Mouse (Mus musculus) heart, embryonic 15.5 days (tissue): Measurements from ENCODE around the gene Zranb3. TPM values are rescaled to one million over a fixed set of nuclear protein-coding genes. Genes with fewer than 3 reads are reported as not detected.

Experiments used
- ATAC-seq: fragments of 200-750 bp; cut with Nextera tagmentation; replicated peaks from 2 replicates; pipeline ENCODE4 v1.8.0; 2017; ENCODE audit warnings: low read depth, moderate TSS enrichment; ENCODE audit not compliant: insufficient number of reproducible peaks, insufficient read depth, low FRiP score
- H3K27ac ChIP-seq: fragments of 300-500 bp; sonication (generic); 2 replicates; pipeline ENCODE4 v1.5.1; 2015; ENCODE audit warnings: mild to moderate bottlenecking, inconsistent platforms
- H3K27me3 ChIP-seq: fragments of 300-500 bp; sonication (generic); 2 replicates; pipeline ENCODE4 v1.6.1; 2015; ENCODE audit warnings: inconsistent platforms
- H3K36me3 ChIP-seq: fragments of 300-500 bp; sonication (generic); 2 replicates; pipeline ENCODE4 v1.6.1; 2015; ENCODE audit warnings: mild to moderate bottlenecking, inconsistent platforms
- H3K4me1 ChIP-seq: fragments of 300-500 bp; sonication (generic); replicated peaks from 2 replicates; pipeline ENCODE4 v1.6.1; 2015; ENCODE audit warnings: inconsistent platforms
- H3K4me2 ChIP-seq: fragments of 300-500 bp; sonication (generic); 2 replicates; pipeline ENCODE4 v1.6.1; 2015; ENCODE audit warnings: inconsistent platforms, mild to moderate bottlenecking, moderate library complexity
- H3K4me3 ChIP-seq: fragments of 300-500 bp; sonication (generic); 2 replicates; pipeline ENCODE4 v1.5.1; 2015; ENCODE audit warnings: mild to moderate bottlenecking, inconsistent platforms
- H3K9ac ChIP-seq: fragments of 300-500 bp; sonication (generic); 2 replicates; pipeline ENCODE4 v1.6.1; 2015; ENCODE audit warnings: mild to moderate bottlenecking, inconsistent platforms
- H3K9me3 ChIP-seq: fragments of 300-500 bp; sonication (generic); replicated peaks from 2 replicates; pipeline ENCODE4 v1.6.1; 2016; ENCODE audit warnings: inconsistent platforms
- WGBS: fragments of 180-500 bp; shearing (Covaris S2); methylation state at CpG from one replicate; pipeline ENCODE4 v1.1.7; 2015; ENCODE audit warnings: mixed read lengths; 5-methylcytosine and 5-hydroxymethylcytosine counted together
- polyA plus RNA-seq: library from polyadenylated mRNA; unstranded; fragments of >200 nt; fragmentation: Nextera tagmentation; extraction: Ambion mirVana; gene quantifications from 2 replicates; pipeline ENCODE4 v1.2.1, GENCODE M21; 2015

The Zranb3 gene
- polyA plus RNA-seq, 1 experiment from 2014 or later = 5.3 TPM

DNA sequence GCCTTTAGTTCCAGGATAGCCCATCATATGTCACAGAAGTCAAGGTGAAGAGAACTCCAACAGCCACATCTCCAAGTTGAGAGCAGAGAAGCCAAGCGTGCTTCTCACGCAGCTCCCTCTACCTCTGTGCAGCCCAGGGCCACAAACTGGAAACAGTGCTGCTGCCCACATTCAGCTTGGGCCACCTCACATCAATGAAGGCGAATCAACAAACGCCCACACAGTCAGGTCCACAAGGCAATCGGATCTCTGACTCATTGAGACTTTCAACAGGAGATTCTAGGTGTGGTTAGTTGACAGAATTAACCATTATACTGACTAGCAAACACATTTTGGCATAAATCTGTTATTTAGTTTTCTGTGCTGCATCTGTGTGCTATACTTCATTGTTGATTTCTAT, 44.2 kb downstream of the Zranb3 start:
- Histone ChIP-seq H3K36me3 (no peaks in the 10 kb centered on the region; the same call in 1 of the 2 replicates), H3K27ac (no peak overlapping the region), H3K4me1 (no peaks in the 10 kb centered on the region), H3K27me3 (no peaks in the 10 kb centered on the region), H3K9me3 (no peaks in the 10 kb centered on the region), H3K4me3 (no peak overlapping the region), H3K9ac (no peak overlapping the region), H3K4me2 (no peak overlapping the region)
- 84% methylated on average over 5 of the region's 5 CpGs for WGBS
- no peak for ATAC-seq

- Histone ChIP-seq H3K27ac (no peak overlapping the region), H3K9ac (no peak overlapping the region), H3K4me1 (no peaks in the 10 kb centered on the region), H3K4me2 (no peak overlapping the region), H3K36me3 (no peaks in the 10 kb centered on the region; the same call in 1 of the 2 replicates), H3K27me3 (no peaks in the 10 kb centered on the region), H3K4me3 (no peak overlapping the region), H3K9me3 (no peaks in the 10 kb centered on the region)
- WGBS = 86% methylated on average over 4 of the region's 4 CpGs
- no peak for ATAC-seq
Measured at GRCm38 (mm10) chr1:128057269-128057668, 45.6 kb downstream of the Zranb3 start.

- WGBS = 62% methylated on average over 7 of the region's 7 CpGs
- no peaks in the 10 kb centered on the region for H3K36me3 ChIP-seq
- H3K27me3 ChIP-seq = no peaks in the 10 kb centered on the region
- no peak overlapping the region for H3K27ac ChIP-seq
- H3K4me1 ChIP-seq = peaks cover 4% of the 10 kb centered on the region; the same call in 1 of the 2 replicates
- no peak overlapping the region for H3K4me3 ChIP-seq
- H3K9me3 ChIP-seq = no peaks in the 10 kb centered on the region
- H3K9ac ChIP-seq = no peak overlapping the region
- ATAC-seq = no peak
- no peak overlapping the region for H3K4me2 ChIP-seq
Measured at GRCm38 (mm10) chr1:128046920-128047319, 55.9 kb downstream of the Zranb3 start.

DNA sequence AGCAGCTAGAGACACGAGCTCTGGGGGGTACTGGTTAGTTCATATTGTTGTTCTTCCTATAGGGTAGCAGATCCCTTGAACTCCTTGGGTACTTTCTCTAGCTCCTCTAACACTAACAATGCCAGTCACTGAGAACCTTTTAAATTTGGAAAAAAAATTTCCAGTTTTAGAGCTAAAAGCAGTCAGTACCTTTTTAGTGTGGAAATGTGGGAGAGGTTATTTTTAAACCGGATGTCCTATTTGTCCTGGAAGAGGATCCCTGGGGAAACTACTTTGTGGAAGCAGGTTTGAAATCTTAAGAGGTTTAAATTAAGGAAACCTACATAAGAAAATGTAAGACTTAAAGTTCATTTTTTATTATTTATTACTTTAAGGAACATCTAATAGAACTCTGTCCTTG, 56.4 kb downstream of the Zranb3 start:
- Histone ChIP-seq H3K36me3 (no peaks in the 10 kb centered on the region), H3K9me3 (no peaks in the 10 kb centered on the region), H3K4me3 (no peak overlapping the region), H3K9ac (no peak overlapping the region), H3K4me2 (no peak overlapping the region), H3K27me3 (no peaks in the 10 kb centered on the region), H3K4me1 (peaks cover 4% of the 10 kb centered on the region; the same call in 1 of the 2 replicates), H3K27ac (no peak overlapping the region)
- ATAC-seq = no peak
- 74% methylated on average over 2 of the region's 2 CpGs for WGBS

GRCm38 (mm10) chr1:128044181-128044580, 58.7 kb downstream of the Zranb3 start:
- Histone ChIP-seq H3K36me3 (no peaks in the 10 kb centered on the region), H3K4me3 (no peak overlapping the region), H3K9me3 (no peaks in the 10 kb centered on the region), H3K27me3 (no peaks in the 10 kb centered on the region), H3K4me2 (no peak overlapping the region), H3K4me1 (peaks cover 4% of the 10 kb centered on the region; the same call in 1 of the 2 replicates), H3K27ac (no peak overlapping the region), H3K9ac (no peak overlapping the region)
- 83% methylated on average over 4 of the region's 4 CpGs for WGBS
- ATAC-seq = no peak

- H3K36me3 ChIP-seq = no peaks in the 10 kb centered on the region
- no peak for ATAC-seq
- no peaks in the 10 kb centered on the region for H3K9me3 ChIP-seq
- WGBS = 83% methylated on average over 6 of the region's 6 CpGs
- no peak overlapping the region for H3K4me2 ChIP-seq
- no peak overlapping the region for H3K9ac ChIP-seq
- no peaks in the 10 kb centered on the region for H3K27me3 ChIP-seq
- H3K4me3 ChIP-seq = no peak overlapping the region
- no peaks in the 10 kb centered on the region for H3K4me1 ChIP-seq
- H3K27ac ChIP-seq = no peak overlapping the region
Measured at GRCm38 (mm10) chr1:128036296-128036695, 66.6 kb downstream of the Zranb3 start.

GRCm38 (mm10) chr1:128032123-128032522, 70.7 kb downstream of the Zranb3 start:
- H3K36me3 ChIP-seq = no peaks in the 10 kb centered on the region
- ATAC-seq = no peak
- no peak overlapping the region for H3K4me3 ChIP-seq
- H3K9ac ChIP-seq = no peak overlapping the region
- H3K4me1 ChIP-seq = no peaks in the 10 kb centered on the region
- no peaks in the 10 kb centered on the region for H3K9me3 ChIP-seq
- H3K4me2 ChIP-seq = no peak overlapping the region
- no peaks in the 10 kb centered on the region for H3K27me3 ChIP-seq
- no peak overlapping the region for H3K27ac ChIP-seq
- WGBS = 96% methylated on average over 1 of the region's 1 CpGs

DNA sequence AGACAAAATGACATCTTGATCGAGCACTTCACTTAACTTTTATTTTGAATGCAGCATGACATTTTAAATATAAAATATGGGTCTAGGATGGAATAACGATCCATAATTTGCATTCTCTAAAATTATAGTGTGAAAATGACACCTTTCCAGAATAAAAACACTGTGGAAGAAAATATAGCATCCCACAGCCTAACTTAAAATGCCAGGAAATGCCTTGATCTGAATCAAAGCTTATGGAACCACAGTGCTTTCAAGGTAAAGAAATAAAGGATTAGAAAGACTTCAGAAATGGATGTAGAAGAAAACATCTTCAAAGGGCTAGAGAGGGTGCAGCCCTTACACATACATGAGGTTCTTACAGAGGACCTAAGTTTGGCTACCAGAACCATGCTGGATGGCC, 71.3 kb downstream of the Zranb3 start:
- H3K9me3 ChIP-seq = no peaks in the 10 kb centered on the region
- H3K4me3 ChIP-seq = no peak overlapping the region
- no peaks in the 10 kb centered on the region for H3K27me3 ChIP-seq
- no peak for ATAC-seq
- WGBS = 90% methylated on average over 2 of the region's 2 CpGs
- no peak overlapping the region for H3K27ac ChIP-seq
- H3K4me2 ChIP-seq = no peak overlapping the region
- no peaks in the 10 kb centered on the region for H3K36me3 ChIP-seq
- H3K9ac ChIP-seq = no peak overlapping the region
- no peaks in the 10 kb centered on the region for H3K4me1 ChIP-seq

DNA sequence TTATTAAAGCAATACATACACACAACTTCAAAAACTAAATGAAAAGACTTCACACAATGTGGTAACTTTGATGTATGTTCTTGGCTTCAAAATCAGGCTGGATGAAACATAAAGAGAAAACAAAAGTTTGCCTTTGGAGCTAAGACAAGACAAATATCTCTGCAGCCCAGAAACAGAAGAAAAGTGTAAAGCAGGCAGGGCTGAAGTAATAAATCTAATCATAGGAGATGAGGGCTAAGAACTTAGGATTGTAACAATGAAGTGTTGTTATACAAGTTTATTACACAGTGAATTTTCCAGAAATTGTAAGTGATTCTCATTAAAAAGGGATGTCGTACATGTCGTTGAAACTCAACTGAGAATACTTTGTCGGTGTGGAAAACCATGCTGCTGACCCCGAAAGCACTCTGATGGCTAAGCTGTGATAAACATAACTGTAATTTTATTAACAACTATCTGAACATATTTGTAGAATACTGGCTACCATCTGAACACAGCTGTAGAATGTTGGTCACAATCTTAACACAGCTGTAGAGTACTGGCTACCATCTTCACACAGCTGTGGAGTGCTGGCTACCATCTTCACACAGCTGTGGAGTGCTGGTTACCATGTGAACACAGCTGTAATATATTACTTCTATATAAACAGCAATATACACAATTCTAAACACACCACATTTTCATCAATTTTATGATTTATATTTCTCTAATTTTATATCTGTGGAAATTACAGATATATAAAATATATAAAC, 78.3 kb downstream of the Zranb3 start:
- no peak for ATAC-seq
- H3K36me3 ChIP-seq = no peaks in the 10 kb centered on the region
- no peaks in the 10 kb centered on the region for H3K4me1 ChIP-seq
- no peak overlapping the region for H3K4me2 ChIP-seq
- no peak overlapping the region for H3K9ac ChIP-seq
- H3K27me3 ChIP-seq = no peaks in the 10 kb centered on the region
- WGBS = 82% methylated on average over 4 of the region's 4 CpGs
- no peak overlapping the region for H3K27ac ChIP-seq
- H3K4me3 ChIP-seq = no peak overlapping the region
- H3K9me3 ChIP-seq = no peaks in the 10 kb centered on the region

GRCm38 (mm10) chr1:128020001-128020770, 82.7 kb downstream of the Zranb3 start:
- no peaks in the 10 kb centered on the region for H3K36me3 ChIP-seq
- H3K9me3 ChIP-seq = no peaks in the 10 kb centered on the region
- H3K4me1 ChIP-seq = no peaks in the 10 kb centered on the region
- ATAC-seq = no peak
- WGBS = 63% methylated on average over 2 of the region's 2 CpGs
- H3K9ac ChIP-seq = no peak overlapping the region
- no peak overlapping the region for H3K4me2 ChIP-seq
- H3K4me3 ChIP-seq = no peak overlapping the region
- no peaks in the 10 kb centered on the region for H3K27me3 ChIP-seq
- no peak overlapping the region for H3K27ac ChIP-seq

GRCm38 (mm10) chr1:128016035-128016492, 86.8 kb downstream of the Zranb3 start:
- ATAC-seq = no peak
- WGBS = 69% methylated on average over 6 of the region's 6 CpGs

More at GRCm38 (mm10) chr1:128016035-128016492, 86.8 kb downstream of the Zranb3 start:
- H3K4me1 ChIP-seq = no peaks in the 10 kb centered on the region
- H3K27me3 ChIP-seq = no peaks in the 10 kb centered on the region
- no peaks in the 10 kb centered on the region for H3K9me3 ChIP-seq
- no peak overlapping the region for H3K9ac ChIP-seq
- no peak overlapping the region for H3K4me3 ChIP-seq
- no peaks in the 10 kb centered on the region for H3K36me3 ChIP-seq
- H3K4me2 ChIP-seq = no peak overlapping the region
- no peak overlapping the region for H3K27ac ChIP-seq
